Mouse (Mus musculus): Measurements from ENCODE around the gene Kdelr3. TPM values are rescaled to one million over a fixed set of nuclear protein-coding genes. Genes with fewer than 3 reads are reported as not detected.

Kdelr3 gene
- polyA plus RNA-seq, 1 experiment from 2014 or later, result 15.5 TPM

DNA sequence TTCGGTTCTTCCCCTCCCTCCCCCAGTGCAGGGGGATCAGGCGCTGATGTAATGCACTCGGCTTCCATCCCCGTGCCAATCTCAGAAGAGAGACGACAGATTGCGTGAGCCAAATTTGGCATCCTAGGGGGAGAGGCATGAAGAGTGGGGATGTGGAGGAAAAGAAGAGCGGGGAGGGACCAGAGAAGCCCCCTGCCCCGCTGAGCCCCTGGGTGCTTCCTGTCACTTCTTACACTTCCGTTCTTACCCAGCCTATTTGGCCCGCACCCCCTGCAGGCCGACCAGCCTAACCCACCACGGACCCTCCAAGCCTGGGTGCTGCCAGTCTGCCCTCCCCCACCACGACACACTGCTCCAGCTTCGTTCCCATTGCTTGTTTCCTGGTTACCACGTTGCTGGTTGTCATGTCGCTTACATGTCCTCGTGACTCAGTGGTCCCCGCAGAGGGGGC lies 13.3 kb upstream of the Kdelr3 start:
- whole genome bisulfite sequencing, result 24% methylated on average over 18 of the region's 18 CpGs
- peaks cover 98% of the 10 kb centered on the region for H3K27me3 ChIP-seq (ENCODE audit: low read depth, poor library complexity, severe bottlenecking)
- H3K9me3 ChIP-seq (replicated peaks), result no peaks in the 10 kb centered on the region
- no peaks in the 10 kb centered on the region for H3K36me3 ChIP-seq
- peaks cover 46% of the 10 kb centered on the region for H3K4me1 ChIP-seq
- DNase-seq (ENCODE audit: low spot score), result no peak
- 0 out of 2 replicates have a peak overlapping the region, but pooled peaks have one; percentile 11 for H3K4me3 ChIP-seq
- H3K27ac ChIP-seq (replicated peaks), result no peak overlapping the region

DNA sequence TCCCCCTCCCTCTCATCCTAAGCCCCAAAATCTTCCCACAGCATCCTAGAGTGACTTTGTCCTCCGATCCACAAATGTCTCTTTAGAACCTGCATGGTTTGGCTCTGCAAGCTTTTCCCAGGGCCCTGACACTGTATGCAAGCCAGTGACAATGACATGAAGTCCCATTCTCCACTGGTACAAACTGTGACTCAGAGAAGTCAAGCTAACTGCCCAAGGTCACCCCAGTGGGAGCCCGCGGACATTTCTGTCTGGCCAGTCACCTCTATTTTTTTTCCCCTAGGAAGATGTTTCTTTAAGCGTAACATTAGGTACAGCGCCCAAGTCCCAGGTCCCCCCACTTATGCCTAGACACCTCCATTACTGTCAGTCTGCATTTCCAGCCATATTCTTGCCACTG lies 12.8 kb upstream of the Kdelr3 start:
- DNase-seq (ENCODE audit: low spot score), result no peak
- WGBS, result 72% methylated on average over 5 of the region's 5 CpGs
- Histone ChIP-seq H3K4me3 (no peak overlapping the region), H3K9me3 (replicated peaks) (no peaks in the 10 kb centered on the region), H3K36me3 (no peaks in the 10 kb centered on the region), H3K27me3 (ENCODE audit: low read depth, poor library complexity, severe bottlenecking) (peaks cover 98% of the 10 kb centered on the region), H3K4me1 (peaks cover 46% of the 10 kb centered on the region), H3K27ac (replicated peaks) (no peak overlapping the region)

- WGBS, result under 1% methylated on average over 58 of the region's 60 CpGs
- Histone ChIP-seq H3K9me3 (replicated peaks) (no peaks in the 10 kb centered on the region), H3K27ac (replicated peaks) (peak within 1 kb of the TSS; percentile 76), H3K36me3 (no peaks in the 10 kb centered on the region), H3K4me1 (peaks cover 44% of the 10 kb centered on the region), H3K27me3 (ENCODE audit: low read depth, poor library complexity, severe bottlenecking) (peaks cover 99% of the 10 kb centered on the region), H3K4me3 (peak within 1 kb of the TSS; percentile 63)
- DNase-seq (ENCODE audit: low spot score), result peak; percentile 53
Measured at GRCm38 (mm10) chr15:79504707-79505452, 11.3 kb upstream of the Kdelr3 start, which contains the start of gene Kcnj4. Gene Kcnj4, minus strand, starts transcription at chr15:79505241.

DNA sequence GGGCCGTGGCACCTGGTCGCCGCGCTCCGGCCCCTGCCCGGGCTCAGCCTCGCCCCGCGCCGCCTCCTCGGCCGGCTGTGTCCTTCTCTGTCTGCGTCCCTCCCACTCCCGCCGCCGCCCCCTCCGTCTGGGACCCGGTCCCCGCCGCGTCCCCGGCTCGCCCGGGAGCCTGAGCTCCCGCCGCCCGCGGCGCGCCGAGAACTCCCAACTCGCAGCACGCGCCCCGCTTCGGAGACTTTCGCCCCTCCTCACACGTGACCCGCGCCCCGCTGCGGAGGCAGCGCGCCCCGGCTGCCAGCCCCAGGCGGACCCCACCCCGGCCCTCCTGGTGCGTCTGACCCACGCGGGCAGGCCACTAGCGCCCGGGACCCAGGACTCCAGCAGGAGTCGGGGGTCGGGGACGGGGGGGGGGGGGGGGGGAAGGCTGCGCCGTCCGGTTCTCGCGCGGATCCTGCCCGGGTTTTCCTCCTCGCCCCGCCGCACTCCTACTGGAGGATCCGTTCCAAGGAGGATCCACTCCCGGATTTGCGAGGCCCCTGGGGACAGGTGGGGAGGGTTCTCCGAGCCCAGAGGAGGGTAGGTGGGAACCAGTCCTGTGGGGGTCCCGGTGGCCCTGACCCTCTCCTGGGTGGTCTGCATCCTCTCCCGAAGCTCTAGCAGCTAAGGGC lies 10.5 kb upstream of the Kdelr3 start:
- H3K9me3 ChIP-seq (replicated peaks), result no peaks in the 10 kb centered on the region
- H3K27ac ChIP-seq (replicated peaks), result peak overlapping the region; percentile 76
- H3K27me3 ChIP-seq (ENCODE audit: low read depth, poor library complexity, severe bottlenecking), result peaks cover 99% of the 10 kb centered on the region
- H3K4me1 ChIP-seq, result peaks cover 48% of the 10 kb centered on the region
- peak overlapping the region; percentile 63 for H3K4me3 ChIP-seq
- peak; percentile 83 for DNase-seq (ENCODE audit: low spot score)
- H3K36me3 ChIP-seq, result no peaks in the 10 kb centered on the region
- WGBS, result under 1% methylated on average over 61 of the region's 71 CpGs

GRCm38 (mm10) chr15:79506460-79506859 lies 9.8 kb upstream of the Kdelr3 start:
- no peak overlapping the region for H3K4me3 ChIP-seq
- 34% methylated on average over 7 of the region's 7 CpGs for WGBS
- H3K27me3 ChIP-seq (ENCODE audit: low read depth, poor library complexity, severe bottlenecking), result peaks cover 99% of the 10 kb centered on the region

DNA sequence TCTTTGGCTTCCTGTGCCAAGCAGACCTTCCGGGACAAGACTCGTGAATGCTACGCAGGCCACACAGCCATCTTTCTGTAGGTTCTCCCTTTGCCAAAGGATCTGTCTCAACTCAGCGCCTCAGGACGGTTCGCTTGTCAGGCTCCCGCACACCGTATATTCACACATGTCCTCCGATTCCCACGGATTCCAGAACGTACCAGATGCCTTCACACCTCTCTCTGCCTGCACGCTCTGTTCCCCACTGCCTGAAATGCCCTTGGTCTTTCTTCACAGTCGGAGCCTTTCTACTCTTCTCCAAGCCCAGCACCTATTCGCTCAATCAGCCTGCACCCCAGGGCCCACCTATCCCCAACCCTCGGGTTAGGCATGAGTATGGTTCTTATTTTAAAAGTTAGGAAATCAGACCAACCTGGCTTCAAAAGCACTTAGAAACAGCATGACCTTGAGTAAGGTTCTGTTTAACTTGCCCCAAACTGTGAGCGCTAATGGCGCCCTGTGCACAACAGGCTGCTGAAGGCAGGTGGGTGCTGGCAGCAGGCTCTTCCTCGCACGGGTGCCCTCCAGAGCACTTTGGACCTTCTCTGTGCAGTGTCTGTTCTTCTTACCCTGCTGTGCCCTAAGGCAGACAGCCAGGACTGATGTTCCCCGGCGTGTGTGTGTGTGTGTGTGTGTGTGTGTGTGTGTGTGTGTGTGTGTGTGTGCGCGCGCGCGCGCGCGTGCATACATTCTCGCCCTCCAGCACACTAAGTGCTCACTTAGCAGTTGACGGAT lies 9.0 kb upstream of the Kdelr3 start:
- no peaks in the 10 kb centered on the region for H3K36me3 ChIP-seq
- no peak overlapping the region for H3K4me3 ChIP-seq
- no peak overlapping the region for H3K27ac ChIP-seq (replicated peaks)
- H3K27me3 ChIP-seq (ENCODE audit: low read depth, poor library complexity, severe bottlenecking), result peaks cover 99% of the 10 kb centered on the region
- H3K9me3 ChIP-seq (replicated peaks), result no peaks in the 10 kb centered on the region
- peaks cover 62% of the 10 kb centered on the region for H3K4me1 ChIP-seq
- no peak for DNase-seq (ENCODE audit: low spot score)
- 56% methylated on average over 31 of the region's 31 CpGs for WGBS

More at GRCm38 (mm10) chr15:79506460-79506859, 9.8 kb upstream of the Kdelr3 start:
- H3K36me3 ChIP-seq, result no peaks in the 10 kb centered on the region
- peaks cover 54% of the 10 kb centered on the region for H3K4me1 ChIP-seq
- no peak for DNase-seq (ENCODE audit: low spot score)
- no peak overlapping the region for H3K27ac ChIP-seq (replicated peaks)
- H3K9me3 ChIP-seq (replicated peaks), result no peaks in the 10 kb centered on the region

GRCm38 (mm10) chr15:79509998-79510397 lies 6.2 kb upstream of the Kdelr3 start:
- H3K4me3 ChIP-seq, result no peak overlapping the region
- H3K27ac ChIP-seq (replicated peaks), result no peak overlapping the region
- H3K27me3 ChIP-seq (ENCODE audit: low read depth, poor library complexity, severe bottlenecking), result peaks cover 99% of the 10 kb centered on the region
- no peak for DNase-seq (ENCODE audit: low spot score)
- peaks cover 59% of the 10 kb centered on the region for H3K4me1 ChIP-seq
- H3K36me3 ChIP-seq, result no peaks in the 10 kb centered on the region
- H3K9me3 ChIP-seq (replicated peaks), result no peaks in the 10 kb centered on the region
- WGBS, result 44% methylated on average over 6 of the region's 6 CpGs

DNA sequence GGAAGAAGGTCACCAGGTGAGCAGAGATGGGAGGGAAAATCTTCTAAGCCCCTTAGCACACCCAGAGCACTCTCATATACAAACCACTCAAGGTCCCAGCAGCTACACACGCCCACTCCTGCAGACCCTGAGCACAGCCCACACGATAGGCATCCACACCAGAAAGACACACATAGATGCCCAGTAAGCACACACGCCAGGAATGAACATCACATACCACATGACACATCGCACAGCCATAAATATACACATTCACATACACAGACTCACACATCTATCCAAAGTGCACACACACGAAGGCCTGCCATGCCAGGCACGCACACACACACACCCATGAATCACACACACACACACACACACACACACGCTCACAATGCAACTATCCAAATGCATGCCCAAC lies 5.8 kb upstream of the Kdelr3 start:
- Histone ChIP-seq H3K4me1 (peaks cover 56% of the 10 kb centered on the region), H3K27me3 (ENCODE audit: low read depth, poor library complexity, severe bottlenecking) (peaks cover 99% of the 10 kb centered on the region), H3K36me3 (no peaks in the 10 kb centered on the region), H3K27ac (replicated peaks) (no peak overlapping the region), H3K9me3 (replicated peaks) (no peaks in the 10 kb centered on the region), H3K4me3 (no peak overlapping the region)
- 80% methylated on average over 7 of the region's 7 CpGs for WGBS
- DNase-seq (ENCODE audit: low spot score), result no peak

- H3K4me3 ChIP-seq, result peak overlapping the region; percentile 57
- H3K27me3 ChIP-seq (ENCODE audit: low read depth, poor library complexity, severe bottlenecking), result peaks cover 100% of the 10 kb centered on the region
- no peak overlapping the region; the same call in 1 of the 2 replicates for H3K27ac ChIP-seq (replicated peaks)
- no peaks in the 10 kb centered on the region for H3K36me3 ChIP-seq
- peaks cover 56% of the 10 kb centered on the region for H3K4me1 ChIP-seq
- no peaks in the 10 kb centered on the region for H3K9me3 ChIP-seq (replicated peaks)
- peak; percentile 91 for DNase-seq (ENCODE audit: low spot score)
- WGBS, result under 1% methylated on average over 61 of the region's 61 CpGs
Measured at GRCm38 (mm10) chr15:79511553-79512320, 4.5 kb upstream of the Kdelr3 start.

GRCm38 (mm10) chr15:79513940-79514339 lies 2.3 kb upstream of the Kdelr3 start:
- no peaks in the 10 kb centered on the region for H3K9me3 ChIP-seq (replicated peaks)
- no peak overlapping the region for H3K27ac ChIP-seq (replicated peaks)
- DNase-seq (ENCODE audit: low spot score), result no peak
- peaks cover 100% of the 10 kb centered on the region for H3K27me3 ChIP-seq (ENCODE audit: low read depth, poor library complexity, severe bottlenecking)
- H3K4me3 ChIP-seq, result peak overlapping the region; percentile 3; the same call in 1 of the 2 replicates
- H3K4me1 ChIP-seq, result peaks cover 63% of the 10 kb centered on the region
- 10% methylated on average over 9 of the region's 9 CpGs for WGBS
- no peaks in the 10 kb centered on the region for H3K36me3 ChIP-seq

- H3K4me1 ChIP-seq, result peaks cover 40% of the 10 kb centered on the region
- no peak overlapping the region for H3K4me3 ChIP-seq
- 82% methylated on average over 4 of the region's 4 CpGs for WGBS
- H3K27me3 ChIP-seq (ENCODE audit: low read depth, poor library complexity, severe bottlenecking), result peaks cover 69% of the 10 kb centered on the region
- DNase-seq (ENCODE audit: low spot score), result no peak
- no peaks in the 10 kb centered on the region for H3K36me3 ChIP-seq
- H3K27ac ChIP-seq (replicated peaks), result no peak overlapping the region
- H3K9me3 ChIP-seq (replicated peaks), result no peaks in the 10 kb centered on the region
Measured at GRCm38 (mm10) chr15:79517710-79518109, 1.5 kb downstream of the Kdelr3 start.

DNA sequence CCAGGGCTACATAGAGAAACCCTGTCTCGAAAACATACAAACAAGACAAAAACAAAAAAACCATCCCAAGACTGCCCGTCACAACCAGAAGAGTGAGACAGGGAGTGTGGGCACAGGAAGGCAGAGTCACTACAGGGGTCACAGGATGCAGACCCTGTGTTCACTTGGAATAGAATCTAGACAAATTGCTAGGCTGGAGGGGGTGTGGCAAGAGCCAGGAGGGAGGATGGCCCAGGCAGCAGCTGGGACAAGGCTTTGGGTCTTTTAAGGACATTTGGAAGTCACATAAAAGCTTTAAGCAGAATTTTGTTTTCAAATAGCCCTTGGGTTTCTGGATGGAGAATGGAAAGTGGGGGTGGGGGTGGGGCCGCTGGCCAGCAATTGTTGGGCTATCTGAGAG lies 2.4 kb downstream of the Kdelr3 start:
- H3K27ac ChIP-seq (replicated peaks), result no peak overlapping the region
- 81% methylated on average over 3 of the region's 3 CpGs for WGBS
- H3K36me3 ChIP-seq, result no peaks in the 10 kb centered on the region
- H3K4me3 ChIP-seq, result no peak overlapping the region
- peaks cover 60% of the 10 kb centered on the region for H3K27me3 ChIP-seq (ENCODE audit: low read depth, poor library complexity, severe bottlenecking)
- H3K4me1 ChIP-seq, result peaks cover 37% of the 10 kb centered on the region
- DNase-seq (ENCODE audit: low spot score), result no peak
- H3K9me3 ChIP-seq (replicated peaks), result no peaks in the 10 kb centered on the region
